ENCODE assay signal across 13 mouse cellular contexts in the genomic region with DNA sequence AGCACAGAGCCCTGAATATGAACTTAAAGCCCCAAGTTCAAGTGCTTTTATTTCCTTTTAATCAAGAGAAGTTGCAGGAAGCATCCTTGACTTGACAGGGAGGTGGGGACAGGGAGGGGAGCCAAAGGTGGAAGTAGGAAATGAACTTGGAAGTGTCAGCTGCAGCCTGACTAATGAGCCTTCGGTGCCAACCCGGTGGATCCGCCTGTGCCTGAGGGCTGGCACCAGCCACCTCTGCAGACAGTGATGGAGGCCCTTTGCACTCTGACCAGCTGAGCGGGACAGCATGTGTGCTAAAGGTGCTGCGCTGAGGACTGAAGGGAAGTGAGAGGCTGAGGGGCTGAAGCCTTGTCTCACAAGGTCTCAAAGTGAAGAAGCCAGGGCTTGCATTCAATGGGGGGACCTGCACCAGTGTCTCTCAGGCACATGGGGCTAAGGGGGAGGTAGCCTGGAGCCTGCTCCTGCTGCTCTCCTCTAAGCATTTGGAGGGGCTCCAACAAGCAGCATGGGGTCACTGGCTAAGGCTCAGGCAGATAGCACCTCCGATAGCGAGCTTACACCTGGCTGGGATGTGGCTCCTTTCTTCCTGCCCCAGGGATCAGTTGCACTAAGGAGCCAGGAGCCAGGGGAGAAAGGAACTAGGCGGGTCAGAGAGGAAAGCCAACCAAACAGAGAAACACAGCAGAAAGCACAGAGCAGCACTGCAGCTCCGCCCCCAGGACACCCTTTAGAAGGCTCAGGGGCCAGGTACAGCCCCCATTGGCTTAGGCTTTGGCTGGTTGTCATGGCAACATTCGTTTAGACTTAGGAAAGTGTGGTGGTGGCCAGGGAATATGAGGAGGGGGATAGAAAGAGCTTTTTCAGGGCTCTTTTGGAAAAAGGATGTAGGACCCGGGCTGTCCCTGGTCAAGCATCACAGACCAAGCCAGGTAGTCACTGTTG. TPM values are rescaled to one million over a fixed set of nuclear protein-coding genes. Genes with fewer than 3 reads are reported as not detected.
A peak's percentile ranks its signal among the peaks of the same experiment; 100 is the strongest.
DNase-seq lines count a peak whose midpoint lies in the region; ATAC-seq lines count a peak whose summit lies in the region.
"Had no signal": no experiment of that assay in that cellular context is flagged by ENCODE, and none has a peak within 500 bp of the region (broad histone marks: within the 10 kb centered on the region; RNA-seq: fewer than 3 reads in every experiment).

No protein-coding gene starts in this region.

- H3K27me3 ChIP-seq in hindbrain, embryonic 10.5 days (ENCODE audit: insufficient read depth, poor library complexity, severe bottlenecking) = peaks cover 48% of the 10 kb centered on the region
- peaks cover 11% of the 10 kb centered on the region; the same call in 1 of the 2 replicates for H3K27me3 ChIP-seq in hindbrain, embryonic 12.5 days
- no peaks in the 10 kb centered on the region for H3K27me3 ChIP-seq in embryonic facial prominence, embryonic 11.5 days (ENCODE audit: control insufficient read depth, insufficient read depth, low read length)
- H3K27me3 ChIP-seq in midbrain, embryonic 11.5 days (ENCODE audit: control insufficient read depth, insufficient read depth, low read length) = no peaks in the 10 kb centered on the region; the same call in 1 of the 2 replicates
- H3K27me3 ChIP-seq: neural tube, embryonic 12.5 days had no signal

- H3K36me3 ChIP-seq in hindbrain, embryonic 10.5 days = no peaks in the 10 kb centered on the region
- H3K36me3 ChIP-seq in hindbrain, embryonic 12.5 days = no peaks in the 10 kb centered on the region
- H3K36me3 ChIP-seq in embryonic facial prominence, embryonic 11.5 days (replicated peaks; ENCODE audit: control insufficient read depth, insufficient read depth, low read depth, low read length) = no peaks in the 10 kb centered on the region
- no peaks in the 10 kb centered on the region for H3K36me3 ChIP-seq in midbrain, embryonic 11.5 days (ENCODE audit: control insufficient read depth, insufficient read depth, low read length)
- H3K36me3 ChIP-seq: heart, embryonic 15.5 days; neural tube, embryonic 12.5 days had no signal

- H3K4me2 ChIP-seq in hindbrain, embryonic 12.5 days (replicated peaks) = no peak overlapping the region
- H3K4me2 ChIP-seq in embryonic facial prominence, embryonic 11.5 days (ENCODE audit: low read depth, low read length) = no peak overlapping the region
- no peak overlapping the region for H3K4me2 ChIP-seq in midbrain, embryonic 11.5 days
- H3K4me2 ChIP-seq: heart, embryonic 15.5 days; neural tube, embryonic 12.5 days had no signal

- H3K4me1 ChIP-seq in hindbrain, embryonic 10.5 days (replicated peaks) = peaks cover 26% of the 10 kb centered on the region
- H3K4me1 ChIP-seq in hindbrain, embryonic 12.5 days = peaks cover 21% of the 10 kb centered on the region
- no peaks in the 10 kb centered on the region for H3K4me1 ChIP-seq in embryonic facial prominence, embryonic 11.5 days (ENCODE audit: control insufficient read depth, insufficient read depth, low read length)
- peaks cover 11% of the 10 kb centered on the region for H3K4me1 ChIP-seq in midbrain, embryonic 11.5 days (ENCODE audit: control insufficient read depth, insufficient read depth, low read length)
- H3K4me1 ChIP-seq: heart, embryonic 15.5 days had no signal

- H3K9me3 ChIP-seq in hindbrain, embryonic 10.5 days = no peaks in the 10 kb centered on the region
- H3K9me3 ChIP-seq in hindbrain, embryonic 12.5 days (replicated peaks) = no peaks in the 10 kb centered on the region
- no peaks in the 10 kb centered on the region for H3K9me3 ChIP-seq in embryonic facial prominence, embryonic 11.5 days (replicated peaks; ENCODE audit: control insufficient read depth, low read length)
- no peaks in the 10 kb centered on the region for H3K9me3 ChIP-seq in midbrain, embryonic 11.5 days (ENCODE audit: control insufficient read depth, low read length)
- H3K9me3 ChIP-seq: heart, embryonic 15.5 days; neural tube, embryonic 12.5 days had no signal

- no peak overlapping the region for H3K4me3 ChIP-seq in hindbrain, embryonic 10.5 days
- no peak overlapping the region for H3K4me3 ChIP-seq in hindbrain, embryonic 12.5 days
- no peak overlapping the region for H3K4me3 ChIP-seq in embryonic facial prominence, embryonic 11.5 days (ENCODE audit: low read depth, low read length)
- H3K4me3 ChIP-seq in midbrain, embryonic 11.5 days (ENCODE audit: low read depth, low read length) = no peak overlapping the region
- H3K4me3 ChIP-seq: heart, embryonic 15.5 days; neural tube, embryonic 12.5 days had no signal

- H3K27ac ChIP-seq in hindbrain, embryonic 10.5 days = peak overlapping the region; percentile 59; the same call in 1 of the 2 replicates
- no peak overlapping the region for H3K27ac ChIP-seq in hindbrain, embryonic 12.5 days
- no peak overlapping the region for H3K27ac ChIP-seq in embryonic facial prominence, embryonic 11.5 days (replicated peaks; ENCODE audit: low read depth, low read length)
- H3K27ac ChIP-seq in midbrain, embryonic 11.5 days (ENCODE audit: low read depth, low read length) = no peak overlapping the region
- H3K27ac ChIP-seq: heart, embryonic 15.5 days; neural tube, embryonic 12.5 days had no signal

- 24% methylated on average over 11 of the region's 11 CpGs for WGBS in hindbrain, embryonic 10.5 days
- WGBS in hindbrain, embryonic 12.5 days = 32% methylated on average over 11 of the region's 11 CpGs
- 22% methylated on average over 11 of the region's 11 CpGs for WGBS in embryonic facial prominence, embryonic 11.5 days
- 24% methylated on average over 11 of the region's 11 CpGs for WGBS in midbrain, embryonic 11.5 days

- no peak for DNase-seq in hindbrain, embryonic 10.5 days (ENCODE audit: low spot score)
- peak; percentile 29 for DNase-seq in adrenal gland, postnatal 14 days
- peak; percentile 46 for DNase-seq in embryonic facial prominence, embryonic 11.5 days (ENCODE audit: low spot score)
- peak; percentile 72 for DNase-seq in midbrain, embryonic 11.5 days (ENCODE audit: low spot score, missing footprints)
- DNase-seq in ovary, adult 18-20 months (ENCODE audit: low spot score) = no peak
- DNase-seq in left cerebral cortex, adult 9 months (ENCODE audit: low spot score in 2 of 2) = no peak
- DNase-seq: gastrocnemius, postnatal 14 days had no signal

- H3K9ac ChIP-seq in hindbrain, embryonic 12.5 days = no peak overlapping the region
- H3K9ac ChIP-seq in embryonic facial prominence, embryonic 11.5 days (replicated peaks; ENCODE audit: low read length) = no peak overlapping the region; the same call in 1 of the 2 replicates
- no peak overlapping the region for H3K9ac ChIP-seq in midbrain, embryonic 11.5 days (ENCODE audit: low read length)
- H3K9ac ChIP-seq: heart, embryonic 15.5 days; neural tube, embryonic 12.5 days had no signal

- no peak for ATAC-seq in hindbrain, embryonic 12.5 days (ENCODE audit: low FRiP score)
- ATAC-seq in embryonic facial prominence, embryonic 11.5 days (replicated peaks; ENCODE audit: insufficient number of reproducible peaks, low FRiP score, low TSS enrichment, low read depth) = no peak
- ATAC-seq in midbrain, embryonic 11.5 days (ENCODE audit: low FRiP score) = no peak
- ATAC-seq: activated CD4-positive, CD25-positive, alpha-beta regulatory T cell, adult 4 months; intestine, embryonic 16.5 days had no signal

RNA-seq across cellular contexts. Expression of a gene that starts 33.1 kb away (rescaled TPM):
- polyA plus RNA-seq in hindbrain, embryonic 10.5 days (2016; fragmentation: Nextera tagmentation; extraction: Ambion mirVana) = 0.80 and 1.1 TPM in 2 replicates
- 3.7 and 3.8 TPM in 2 replicates for polyA plus RNA-seq in hindbrain, embryonic 12.5 days (2016; fragmentation: Nextera tagmentation; extraction: Ambion mirVana)
- 0.30 and 0.64 TPM in 2 replicates for total RNA-seq in adrenal gland, postnatal 14 days (2021)
- polyA plus RNA-seq in embryonic facial prominence, embryonic 11.5 days (2014; fragmentation: Nextera tagmentation; extraction: Ambion mirVana) = 0.15 and 0.45 TPM in 2 replicates
- polyA plus RNA-seq in midbrain, embryonic 11.5 days (2014; fragmentation: Nextera tagmentation; extraction: Ambion mirVana) = 0.60 and 0.62 TPM in 2 replicates
- polyA plus RNA-seq: activated CD4-positive, CD25-positive, alpha-beta regulatory T cell, adult 4 months; liver, embryonic 16.5 days had no signal

Comparison
In these comparisons a context has a peak if more than half of its experiments do, and no peak if none do; other contexts are left out.
1. DNase-seq: peak in adrenal gland, postnatal 14 days (single experiment), embryonic facial prominence, embryonic 11.5 days (single experiment) and midbrain, embryonic 11.5 days (single experiment); none in hindbrain, embryonic 10.5 days (single experiment), ovary, adult 18-20 months (single experiment) and left cerebral cortex, adult 9 months (0 of 2).